Mouse (Mus musculus): ENCODE results near the gene Slc25a48.

The Slc25a48 gene

DNA sequence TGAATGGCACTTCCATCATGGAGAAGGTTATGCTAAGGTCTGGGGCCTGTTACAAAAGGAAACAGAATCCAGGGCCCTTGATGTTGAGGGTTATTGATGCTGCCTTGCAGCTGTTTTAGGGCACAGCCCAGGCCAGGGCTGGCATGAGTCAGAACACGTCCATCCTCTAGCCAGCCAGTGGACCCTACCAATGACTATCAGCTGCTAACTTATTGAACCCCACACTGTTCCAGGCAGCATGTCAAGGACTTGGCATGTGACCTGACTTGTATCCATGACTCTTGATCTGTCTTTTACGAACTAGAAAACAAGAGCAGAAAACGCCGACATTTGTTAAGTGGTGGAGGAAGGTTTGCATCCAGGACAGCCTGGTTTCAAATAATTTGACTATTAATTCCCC lies 24.6 kb downstream of the Slc25a48 start:
- no peaks in the 10 kb centered on the region for H3K36me3 ChIP-seq (ENCODE audit: insufficient read depth, low read length)
- H3K4me3 ChIP-seq (replicated peaks; ENCODE audit: low read length): no peak overlapping the region
- TF ChIP-seq NANOG (IDR thresholded peaks at IDR 0.05; ENCODE audit: borderline replicate concordance, low read length) (no peak), POU5F1 (IDR thresholded peaks at IDR 0.05; ENCODE audit: borderline replicate concordance, low read length) (no peak), CTCF (conservative IDR thresholded peaks at IDR 0.05; ENCODE audit: low read length) (no peak)
- H3K27me3 ChIP-seq (ENCODE audit: insufficient read depth, low read length): no peaks in the 10 kb centered on the region
- H3K9me3 ChIP-seq (ENCODE audit: low read length): no peaks in the 10 kb centered on the region
- no peaks in the 10 kb centered on the region for H3K4me1 ChIP-seq (replicated peaks; ENCODE audit: low read depth, low read length)

DNA sequence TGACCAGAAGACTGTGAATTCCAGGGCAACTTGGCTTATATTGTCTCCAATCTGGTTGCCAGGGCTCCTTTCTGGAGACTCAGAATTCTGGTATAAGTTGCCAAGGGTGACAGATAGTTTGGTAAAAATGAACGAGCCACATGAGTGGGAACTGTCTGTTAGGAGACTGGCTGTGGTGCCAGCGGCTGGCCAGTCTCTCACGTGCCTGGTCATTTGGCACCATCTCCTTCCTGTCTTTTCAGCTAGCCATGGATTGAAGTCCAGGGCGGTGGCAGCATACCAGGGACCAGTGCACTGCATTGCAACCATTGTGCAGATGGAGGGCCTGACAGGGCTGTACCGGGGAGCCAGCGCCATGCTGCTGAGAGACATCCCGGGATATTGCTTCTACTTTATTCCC lies 25.1 kb downstream of the Slc25a48 start:
- H3K27me3 ChIP-seq (ENCODE audit: insufficient read depth, low read length): no peaks in the 10 kb centered on the region
- TF ChIP-seq POU5F1 (IDR thresholded peaks at IDR 0.05; ENCODE audit: borderline replicate concordance, low read length) (no peak), CTCF (conservative IDR thresholded peaks at IDR 0.05; ENCODE audit: low read length) (no peak), NANOG (IDR thresholded peaks at IDR 0.05; ENCODE audit: borderline replicate concordance, low read length) (no peak)
- no peaks in the 10 kb centered on the region for H3K9me3 ChIP-seq (ENCODE audit: low read length)
- H3K36me3 ChIP-seq (ENCODE audit: insufficient read depth, low read length): no peaks in the 10 kb centered on the region
- no peak overlapping the region for H3K4me3 ChIP-seq (replicated peaks; ENCODE audit: low read length)
- H3K4me1 ChIP-seq (replicated peaks; ENCODE audit: low read depth, low read length): no peaks in the 10 kb centered on the region

- no peak overlapping the region for H3K4me3 ChIP-seq (replicated peaks; ENCODE audit: low read length)
- no peaks in the 10 kb centered on the region for H3K4me1 ChIP-seq (replicated peaks; ENCODE audit: low read depth, low read length)
- H3K27me3 ChIP-seq (ENCODE audit: insufficient read depth, low read length): no peaks in the 10 kb centered on the region
- H3K36me3 ChIP-seq (ENCODE audit: insufficient read depth, low read length): no peaks in the 10 kb centered on the region
- H3K9me3 ChIP-seq (ENCODE audit: low read length): no peaks in the 10 kb centered on the region
- TF ChIP-seq CTCF (conservative IDR thresholded peaks at IDR 0.05; ENCODE audit: low read length) (no peak), NANOG (IDR thresholded peaks at IDR 0.05; ENCODE audit: borderline replicate concordance, low read length) (no peak), POU5F1 (IDR thresholded peaks at IDR 0.05; ENCODE audit: borderline replicate concordance, low read length) (no peak)
These were observed 25.6 kb downstream of the Slc25a48 start for GRCm38 (mm10) chr13:56463750-56464149.

DNA sequence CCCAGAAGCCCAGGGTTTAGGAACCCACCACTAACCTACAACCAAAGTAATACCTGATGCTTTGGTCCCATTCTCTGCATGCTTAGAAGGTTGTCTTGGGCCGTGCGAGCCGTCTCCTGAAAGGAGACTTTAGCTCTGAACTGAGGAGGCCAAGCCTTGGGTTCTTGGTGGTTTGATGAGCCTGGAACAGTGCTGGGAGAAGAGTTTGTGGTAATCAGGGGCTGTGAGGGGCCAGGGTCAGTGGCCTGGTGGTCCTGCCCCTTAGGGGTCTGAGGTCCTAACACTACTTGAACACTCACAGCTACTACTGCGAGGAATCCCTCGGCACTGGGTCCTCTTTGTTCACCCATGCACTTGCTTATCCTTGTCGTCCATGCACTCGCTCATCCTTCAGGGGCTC lies 29.6 kb downstream of the Slc25a48 start:
- Histone ChIP-seq H3K27me3 (ENCODE audit: insufficient read depth, low read length) (peaks cover 5% of the 10 kb centered on the region; the same call in 1 of the 2 replicates), H3K4me1 (replicated peaks; ENCODE audit: low read depth, low read length) (no peaks in the 10 kb centered on the region), H3K9me3 (ENCODE audit: low read length) (no peaks in the 10 kb centered on the region), H3K36me3 (ENCODE audit: insufficient read depth, low read length) (no peaks in the 10 kb centered on the region), H3K4me3 (replicated peaks; ENCODE audit: low read length) (no peak overlapping the region)
- TF ChIP-seq CTCF (conservative IDR thresholded peaks at IDR 0.05; ENCODE audit: low read length): no peak
- no peak for TF ChIP-seq NANOG (IDR thresholded peaks at IDR 0.05; ENCODE audit: borderline replicate concordance, low read length)
- no peak for TF ChIP-seq POU5F1 (IDR thresholded peaks at IDR 0.05; ENCODE audit: borderline replicate concordance, low read length)

DNA sequence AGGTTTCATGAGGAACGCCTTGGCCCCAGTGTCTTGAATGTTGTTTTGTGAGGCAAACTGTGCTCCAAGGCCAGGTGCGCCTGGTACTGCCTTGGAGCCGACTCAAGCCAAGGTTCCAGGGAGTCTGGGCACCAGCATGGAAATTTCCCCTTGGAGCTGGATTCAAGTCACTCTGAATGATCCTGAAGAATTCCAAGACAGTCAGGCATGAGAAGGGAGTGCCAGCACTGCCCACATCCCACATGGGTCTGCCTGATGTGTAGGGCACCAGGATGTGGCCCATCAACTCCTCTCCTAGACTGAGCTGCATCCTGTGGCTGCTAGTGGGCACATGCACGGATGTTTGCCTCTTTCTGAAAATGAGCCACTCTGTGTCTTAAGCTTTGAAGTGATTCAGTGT lies 30.4 kb downstream of the Slc25a48 start:
- H3K4me1 ChIP-seq (replicated peaks; ENCODE audit: low read depth, low read length): no peaks in the 10 kb centered on the region
- H3K4me3 ChIP-seq (replicated peaks; ENCODE audit: low read length): no peak overlapping the region
- no peaks in the 10 kb centered on the region for H3K36me3 ChIP-seq (ENCODE audit: insufficient read depth, low read length)
- peaks cover 7% of the 10 kb centered on the region; the same call in 1 of the 2 replicates for H3K27me3 ChIP-seq (ENCODE audit: insufficient read depth, low read length)
- TF ChIP-seq POU5F1 (IDR thresholded peaks at IDR 0.05; ENCODE audit: borderline replicate concordance, low read length) (no peak), CTCF (conservative IDR thresholded peaks at IDR 0.05; ENCODE audit: low read length) (no peak), NANOG (IDR thresholded peaks at IDR 0.05; ENCODE audit: borderline replicate concordance, low read length) (no peak)
- H3K9me3 ChIP-seq (ENCODE audit: low read length): no peaks in the 10 kb centered on the region

GRCm38 (mm10) chr13:56471211-56471610 lies 33.1 kb downstream of the Slc25a48 start:
- no peaks in the 10 kb centered on the region for H3K4me1 ChIP-seq (replicated peaks; ENCODE audit: low read depth, low read length)
- TF ChIP-seq NANOG (IDR thresholded peaks at IDR 0.05; ENCODE audit: borderline replicate concordance, low read length) (no peak), POU5F1 (IDR thresholded peaks at IDR 0.05; ENCODE audit: borderline replicate concordance, low read length) (no peak), CTCF (conservative IDR thresholded peaks at IDR 0.05; ENCODE audit: low read length) (no peak)
- no peak overlapping the region for H3K4me3 ChIP-seq (replicated peaks; ENCODE audit: low read length)
- H3K36me3 ChIP-seq (ENCODE audit: insufficient read depth, low read length): no peaks in the 10 kb centered on the region
- H3K27me3 ChIP-seq (ENCODE audit: insufficient read depth, low read length): peaks cover 10% of the 10 kb centered on the region; the same call in 1 of the 2 replicates
- H3K9me3 ChIP-seq (ENCODE audit: low read length): no peaks in the 10 kb centered on the region

GRCm38 (mm10) chr13:56471951-56472350 lies 33.8 kb downstream of the Slc25a48 start:
- no peak overlapping the region for H3K4me3 ChIP-seq (replicated peaks; ENCODE audit: low read length)
- H3K27me3 ChIP-seq (ENCODE audit: insufficient read depth, low read length): peaks cover 12% of the 10 kb centered on the region; the same call in 1 of the 2 replicates
- no peaks in the 10 kb centered on the region for H3K36me3 ChIP-seq (ENCODE audit: insufficient read depth, low read length)
- TF ChIP-seq CTCF (conservative IDR thresholded peaks at IDR 0.05; ENCODE audit: low read length) (no peak), POU5F1 (IDR thresholded peaks at IDR 0.05; ENCODE audit: borderline replicate concordance, low read length) (no peak), NANOG (IDR thresholded peaks at IDR 0.05; ENCODE audit: borderline replicate concordance, low read length) (no peak)
- H3K4me1 ChIP-seq (replicated peaks; ENCODE audit: low read depth, low read length): no peaks in the 10 kb centered on the region
- no peaks in the 10 kb centered on the region for H3K9me3 ChIP-seq (ENCODE audit: low read length)

DNA sequence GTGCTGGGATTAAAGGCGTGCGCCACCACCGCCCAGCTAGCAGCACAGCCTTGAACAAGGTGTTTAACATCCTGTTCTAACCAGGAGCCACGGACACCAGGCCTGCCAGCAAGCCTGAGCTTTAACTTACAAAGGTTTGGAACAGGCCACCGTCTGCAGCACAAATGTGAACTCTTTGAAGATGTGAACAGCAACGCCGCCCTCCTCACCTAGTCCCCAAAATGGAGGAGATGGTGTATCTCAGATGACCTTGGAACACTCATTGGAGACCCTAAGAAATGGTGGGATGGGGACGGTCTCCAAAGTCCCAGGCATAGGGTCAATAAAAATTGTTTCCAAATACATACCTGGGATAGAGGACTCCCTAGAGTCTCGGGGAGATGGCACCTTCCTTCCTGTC lies 34.5 kb downstream of the Slc25a48 start:
- H3K4me3 ChIP-seq (replicated peaks; ENCODE audit: low read length): no peak overlapping the region
- H3K27me3 ChIP-seq (ENCODE audit: insufficient read depth, low read length): peaks cover 14% of the 10 kb centered on the region; the same call in 1 of the 2 replicates
- TF ChIP-seq CTCF (conservative IDR thresholded peaks at IDR 0.05; ENCODE audit: low read length) (no peak), NANOG (IDR thresholded peaks at IDR 0.05; ENCODE audit: borderline replicate concordance, low read length) (no peak), POU5F1 (IDR thresholded peaks at IDR 0.05; ENCODE audit: borderline replicate concordance, low read length) (no peak)
- no peaks in the 10 kb centered on the region for H3K4me1 ChIP-seq (replicated peaks; ENCODE audit: low read depth, low read length)
- no peaks in the 10 kb centered on the region for H3K9me3 ChIP-seq (ENCODE audit: low read length)
- H3K36me3 ChIP-seq (ENCODE audit: insufficient read depth, low read length): no peaks in the 10 kb centered on the region

DNA sequence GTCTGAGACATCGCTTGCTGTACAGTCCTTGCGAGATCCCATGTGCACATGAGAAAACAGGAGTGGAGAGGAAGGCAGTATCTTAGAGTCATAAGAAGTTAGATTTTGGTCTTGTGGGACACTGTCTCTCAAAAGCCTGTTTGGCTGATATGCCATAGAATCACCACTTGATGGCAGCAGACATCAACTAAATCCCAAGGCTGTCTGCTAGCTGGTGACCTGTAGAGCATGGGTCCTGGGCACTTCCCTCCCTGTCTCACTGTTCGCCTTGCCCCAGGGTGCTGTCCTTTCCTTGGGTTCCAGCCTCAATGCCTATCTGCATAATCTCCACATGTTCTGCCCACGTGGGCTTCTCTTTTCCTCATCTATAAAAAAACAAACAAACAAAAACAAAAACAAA lies 37.2 kb downstream of the Slc25a48 start:
- Histone ChIP-seq H3K9me3 (ENCODE audit: low read length) (no peaks in the 10 kb centered on the region), H3K4me3 (replicated peaks; ENCODE audit: low read length) (no peak overlapping the region), H3K27me3 (ENCODE audit: insufficient read depth, low read length) (peaks cover 14% of the 10 kb centered on the region; the same call in 1 of the 2 replicates), H3K4me1 (replicated peaks; ENCODE audit: low read depth, low read length) (no peaks in the 10 kb centered on the region), H3K36me3 (ENCODE audit: insufficient read depth, low read length) (no peaks in the 10 kb centered on the region)
- TF ChIP-seq CTCF (conservative IDR thresholded peaks at IDR 0.05; ENCODE audit: low read length): peak; percentile 59
- no peak for TF ChIP-seq POU5F1 (IDR thresholded peaks at IDR 0.05; ENCODE audit: borderline replicate concordance, low read length)
- no peak for TF ChIP-seq NANOG (IDR thresholded peaks at IDR 0.05; ENCODE audit: borderline replicate concordance, low read length)

Data from E14TG2a.4 (cell line).